Mouse (Mus musculus): ENCODE measurements around the gene Slc5a10.

The Slc5a10 gene

DNA sequence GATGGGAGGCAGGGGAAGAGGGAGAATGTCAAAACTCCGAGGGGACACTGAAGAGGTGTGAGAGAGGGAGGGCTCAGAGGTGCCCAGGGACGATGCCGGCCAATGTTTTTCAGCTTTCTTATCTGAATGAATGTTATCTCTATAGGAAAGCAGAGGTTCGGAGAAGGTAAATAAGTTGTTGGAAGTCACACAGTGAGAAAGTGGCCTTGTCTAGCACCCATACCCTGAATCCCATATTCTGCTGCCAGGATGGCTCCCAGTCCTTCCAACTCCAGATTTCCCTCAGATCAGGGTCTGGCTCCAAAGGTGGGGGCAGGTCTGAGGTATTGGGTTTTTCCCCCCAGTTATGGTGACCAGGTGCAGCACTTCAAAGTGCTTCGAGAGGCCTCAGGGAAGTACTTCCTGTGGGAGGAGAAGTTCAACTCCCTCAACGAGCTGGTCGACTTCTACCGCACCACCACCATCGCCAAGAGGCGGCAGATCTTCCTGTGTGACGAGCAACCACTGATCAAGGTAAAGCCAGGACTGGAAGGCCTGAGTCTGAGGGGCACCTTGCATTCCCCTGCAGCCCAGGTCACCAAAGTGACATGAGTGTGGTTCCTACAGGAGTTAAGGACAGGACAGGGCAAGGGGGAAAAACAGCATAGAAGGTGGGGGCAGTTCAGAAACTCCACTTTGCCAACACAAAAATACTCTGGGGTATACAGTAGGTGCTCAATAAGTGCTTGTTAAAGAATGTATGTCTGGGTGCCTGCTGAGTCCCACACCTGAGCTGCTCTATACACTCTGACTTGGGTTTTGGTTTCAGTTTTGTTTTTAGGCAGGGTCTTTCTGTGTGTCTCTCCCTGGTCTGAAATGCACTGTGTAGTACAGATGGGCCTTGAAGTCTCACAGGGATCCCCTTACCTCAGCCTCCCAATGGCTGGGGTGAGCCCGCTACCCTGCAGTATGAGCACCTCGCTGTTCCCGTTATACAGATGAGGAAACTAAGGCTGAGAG, 50.8 kb downstream of the Slc5a10 start:
- DNase-seq (ENCODE audit: low spot score in 2 of 2) = no peak

GRCm38 (mm10) chr11:61667782-61668181, 52.8 kb downstream of the Slc5a10 start:
- no peak for DNase-seq (ENCODE audit: low spot score in 2 of 2)

GRCm38 (mm10) chr11:61667248-61667647, 53.4 kb downstream of the Slc5a10 start:
- no peak for DNase-seq (ENCODE audit: low spot score in 2 of 2)

- peak; percentile 63 to 67 for DNase-seq (ENCODE audit: low spot score in 2 of 2)
Measured at GRCm38 (mm10) chr11:61665991-61666799, 54.4 kb downstream of the Slc5a10 start.

- no peak for DNase-seq (ENCODE audit: low spot score in 2 of 2)
Measured at GRCm38 (mm10) chr11:61665401-61665800, 55.2 kb downstream of the Slc5a10 start.

DNA sequence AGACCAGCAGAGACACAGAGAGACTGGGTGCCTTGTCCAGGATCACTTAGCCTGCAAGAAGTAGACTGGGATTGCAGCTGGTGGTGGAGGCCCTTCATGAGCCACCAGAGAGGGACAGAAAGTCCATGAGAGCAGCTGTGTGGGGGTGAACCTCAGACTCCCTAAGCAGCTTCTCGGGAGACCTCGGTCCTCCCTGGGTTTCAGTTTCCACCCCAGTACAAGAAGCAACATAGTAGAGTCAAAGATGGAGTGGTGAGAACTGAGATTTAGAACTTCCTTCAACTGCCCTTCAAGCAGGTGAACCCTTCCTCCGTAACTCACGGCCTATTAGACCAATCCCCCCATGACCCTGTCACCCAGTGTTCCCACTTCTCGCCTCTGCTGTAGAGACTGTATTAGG, 58.4 kb downstream of the Slc5a10 start:
- DNase-seq (ENCODE audit: low spot score in 2 of 2) = no peak

- no peak for DNase-seq (ENCODE audit: low spot score in 2 of 2)
Measured at GRCm38 (mm10) chr11:61660806-61661392, 59.7 kb downstream of the Slc5a10 start.

GRCm38 (mm10) chr11:61660001-61660400, 60.6 kb downstream of the Slc5a10 start:
- no peak for DNase-seq (ENCODE audit: low spot score in 2 of 2)

- no peak for DNase-seq (ENCODE audit: low spot score in 2 of 2)
Measured at GRCm38 (mm10) chr11:61659011-61659858, 61.4 kb downstream of the Slc5a10 start.

- no peak for DNase-seq (ENCODE audit: low spot score in 2 of 2)
Measured at GRCm38 (mm10) chr11:61658360-61658922, 62.2 kb downstream of the Slc5a10 start.

DNA sequence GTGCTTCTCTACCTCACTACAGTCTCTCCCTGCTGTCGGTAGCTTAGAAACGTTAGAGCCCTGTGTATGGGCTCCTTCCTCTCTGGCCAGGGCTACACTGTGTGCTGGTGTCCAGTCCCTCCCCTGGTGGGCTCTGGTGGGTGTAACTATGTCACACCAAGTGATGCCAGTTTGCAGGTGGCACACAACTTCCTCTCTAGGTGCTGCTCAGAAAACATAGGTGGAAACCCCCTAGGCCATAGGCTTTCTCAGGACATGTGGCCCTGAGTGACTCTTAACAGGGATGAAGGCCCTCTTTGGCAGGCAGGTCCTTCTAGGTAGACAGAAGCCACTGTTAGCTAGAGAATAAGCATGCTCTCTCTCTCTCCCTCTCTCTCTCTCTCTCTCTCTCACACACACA, 63.2 kb downstream of the Slc5a10 start:
- no peak for DNase-seq (ENCODE audit: low spot score in 2 of 2)

DNA sequence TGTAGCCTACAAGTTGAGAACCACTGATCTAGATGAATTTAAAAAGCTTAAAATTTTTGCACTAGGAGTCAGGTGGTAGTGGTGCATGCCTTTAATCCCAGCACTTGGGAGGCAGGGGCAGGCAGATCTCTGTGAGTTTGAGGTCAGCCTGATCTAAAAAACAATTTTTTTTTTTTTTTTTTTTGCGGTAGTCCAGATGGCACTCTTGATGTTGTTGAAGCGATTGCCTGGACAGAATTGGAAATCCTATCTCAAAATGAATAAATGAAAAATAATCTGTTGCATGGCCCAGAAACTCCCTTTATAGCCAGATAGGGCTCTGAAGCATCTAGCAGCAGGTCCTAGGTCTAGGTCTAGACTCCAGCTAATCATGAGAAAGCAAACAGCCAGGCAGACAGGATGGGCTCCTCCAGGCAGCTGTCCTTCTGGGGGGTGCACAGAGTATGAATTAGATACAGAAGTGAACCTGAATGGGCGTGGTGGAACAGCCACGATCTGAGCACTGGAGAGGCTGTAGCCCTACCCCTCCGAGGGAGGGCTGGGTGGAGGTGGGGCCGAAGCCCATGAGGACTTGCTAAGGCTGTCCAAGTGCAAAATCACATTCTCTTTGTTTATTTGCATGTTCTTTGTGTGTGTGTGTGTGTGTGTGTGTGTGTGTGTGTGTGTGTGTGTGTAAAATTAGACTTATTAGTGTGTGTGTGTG, 64.3 kb downstream of the Slc5a10 start:
- DNase-seq (ENCODE audit: low spot score in 2 of 2) = no peak

DNA sequence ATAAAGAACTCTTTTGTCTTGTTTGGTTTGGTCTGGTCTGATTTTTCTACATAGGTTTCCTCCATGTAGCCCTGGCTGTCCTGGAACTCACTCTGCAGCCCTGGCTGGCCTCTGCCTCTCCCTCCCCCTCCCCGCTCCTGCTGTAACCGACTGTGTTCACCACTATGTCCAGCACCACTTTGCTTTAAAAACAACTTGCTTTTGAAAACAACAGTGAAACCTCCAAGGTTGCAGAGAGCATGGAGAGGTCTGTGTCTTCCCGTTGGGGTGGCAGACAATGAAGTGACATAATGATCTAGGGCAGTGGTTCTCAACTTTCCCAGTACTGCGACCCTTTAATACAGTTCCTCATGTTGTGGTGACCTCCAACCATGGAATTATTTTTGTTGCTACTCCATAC, 65.0 kb downstream of the Slc5a10 start:
- DNase-seq (ENCODE audit: low spot score in 2 of 2) = no peak

DNA sequence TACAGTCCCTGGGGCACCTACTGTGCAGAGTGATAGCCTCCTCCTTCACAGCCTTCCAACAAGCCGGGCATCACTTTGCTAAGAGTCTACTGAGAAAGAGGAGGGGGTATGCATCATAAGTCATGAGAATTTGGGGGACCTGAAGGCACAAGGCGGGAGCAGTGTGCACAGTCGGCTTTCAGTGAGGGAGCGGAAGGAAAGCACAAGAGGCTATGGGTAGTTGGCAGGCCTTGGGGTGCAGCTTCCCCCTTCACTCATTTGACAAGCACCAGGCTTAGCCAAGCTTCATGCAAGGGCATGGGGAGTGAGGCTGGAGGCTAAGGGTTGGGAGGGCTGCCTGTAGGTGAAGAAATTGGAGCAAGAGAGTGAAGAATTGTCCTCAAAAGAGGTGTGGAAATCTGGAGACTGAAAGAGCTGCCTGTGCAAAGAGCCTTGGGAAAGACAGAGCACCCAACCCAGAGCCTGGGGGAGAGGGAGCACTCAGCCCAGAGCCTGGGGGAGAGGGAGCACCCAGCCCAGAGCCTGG, 65.8 kb downstream of the Slc5a10 start:
- no peak for DNase-seq (ENCODE audit: low spot score in 2 of 2)

DNA sequence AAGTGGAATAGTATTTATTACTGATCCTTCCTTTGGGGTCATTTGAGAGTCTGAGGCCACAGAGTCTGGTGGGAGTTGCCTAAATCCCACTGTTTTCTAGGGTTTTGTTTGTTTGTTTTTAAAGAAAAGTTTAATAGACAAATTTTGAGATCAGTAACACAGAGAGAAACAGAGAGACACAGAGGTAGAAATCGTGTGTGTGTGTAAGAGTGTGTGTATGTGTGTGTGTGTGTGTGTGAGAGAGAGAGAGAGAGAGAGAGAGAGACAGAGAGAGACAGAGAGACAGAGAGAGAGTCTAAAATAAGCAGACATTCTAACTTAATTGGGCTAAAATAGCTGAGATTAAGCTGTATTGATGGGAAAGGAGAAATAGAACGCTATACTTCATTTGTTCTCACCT, 67.1 kb downstream of the Slc5a10 start:
- DNase-seq (ENCODE audit: low spot score in 2 of 2) = no peak

DNA sequence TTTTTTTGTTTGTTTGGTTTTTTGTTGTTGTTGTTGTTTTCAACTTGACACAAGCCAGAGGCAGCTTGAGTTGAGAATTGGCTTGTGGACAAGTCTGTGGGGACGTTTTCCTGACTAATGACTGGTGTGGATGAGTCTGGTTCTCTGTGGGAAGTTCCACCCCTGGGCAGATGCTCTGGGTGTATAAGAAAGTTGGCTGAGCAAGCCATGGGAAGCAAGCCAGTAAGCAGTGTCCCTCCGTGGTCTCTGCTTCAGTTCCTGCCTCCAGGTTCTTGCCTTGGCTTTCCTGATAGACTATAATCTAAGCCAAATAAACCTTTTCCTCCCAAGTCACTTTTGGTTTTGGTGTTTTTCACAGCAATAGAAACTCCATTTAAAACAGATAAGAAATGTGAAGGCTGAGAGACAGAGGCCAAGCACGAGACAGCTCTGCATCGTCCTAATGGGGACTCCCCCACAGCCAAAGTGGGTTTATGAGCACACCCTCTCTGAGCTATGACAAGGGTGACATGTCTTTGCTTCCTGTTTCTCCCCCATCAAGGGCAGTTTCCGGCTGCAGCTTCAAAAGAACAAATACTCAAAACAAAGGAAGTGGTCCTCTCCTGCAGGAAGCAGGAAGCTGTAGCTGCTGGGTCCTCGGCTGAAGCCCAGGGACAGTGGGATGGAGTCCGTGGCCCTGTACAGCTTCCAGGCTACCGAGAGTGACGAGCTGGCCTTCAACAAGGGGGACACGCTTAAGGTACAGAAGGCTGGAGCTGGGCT, 67.8 kb downstream of the Slc5a10 start, which contains the start of gene Grap:
Gene Grap (plus strand): TSS at position 580 of the 762 bp plus-strand sequence.
- DNase-seq (ENCODE audit: low spot score in 2 of 2) = no peak

GRCm38 (mm10) chr11:61652216-61652615, 68.4 kb downstream of the Slc5a10 start:
- no peak for DNase-seq (ENCODE audit: low spot score in 2 of 2)

DNA sequence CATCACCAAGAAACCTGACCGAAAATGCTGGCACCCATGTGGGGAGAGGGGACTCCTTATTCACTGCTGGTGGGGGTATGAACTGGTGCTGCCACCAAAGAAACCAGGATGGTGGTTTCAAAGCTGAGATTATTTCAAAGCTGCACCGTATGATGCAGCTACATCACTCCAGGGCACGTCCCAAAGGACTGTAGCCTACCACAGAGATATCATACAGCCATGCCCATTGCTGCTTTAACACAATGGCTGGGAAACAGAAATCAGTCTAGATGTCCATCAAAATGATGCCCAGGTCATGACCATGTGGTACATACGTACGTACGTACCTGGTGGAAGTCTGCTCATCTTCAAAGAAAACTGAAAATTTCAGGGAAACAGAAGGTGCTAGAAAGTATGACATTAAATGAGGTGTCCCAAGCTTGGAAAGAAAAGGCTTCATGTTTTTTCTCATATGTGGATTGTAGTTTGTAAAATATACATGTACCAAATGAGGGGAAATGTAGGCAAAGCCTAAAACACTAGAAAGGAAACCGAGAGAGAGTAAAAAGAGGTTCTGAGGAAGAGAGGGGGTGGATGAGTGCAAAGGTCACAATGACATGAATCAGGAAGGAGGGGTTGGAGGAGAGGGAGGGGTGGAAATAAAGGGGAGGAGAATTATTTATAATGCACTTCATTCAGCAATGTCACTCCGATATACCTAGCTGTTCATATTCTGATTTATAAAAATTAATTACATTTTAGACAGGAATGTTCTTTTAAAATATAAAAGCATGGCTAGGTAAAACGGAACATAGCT, 70.0 kb downstream of the Slc5a10 start:
- DNase-seq (ENCODE audit: low spot score in 2 of 2) = no peak

Data from right cerebral cortex, adult 2 months (tissue).